Mouse (Mus musculus) embryonic facial prominence, embryonic 10.5 days (tissue): Measurements from ENCODE around the gene Efna1. TPM values are rescaled to one million over a fixed set of nuclear protein-coding genes. Genes with fewer than 3 reads are reported as not detected.

Experiments
- DNase-seq: peaks from one replicate; pipeline ENCODE4 v3.0.0-alpha.2; 2017; ENCODE audit warnings: low spot score
- H3K27ac ChIP-seq: fragments of 300-500 bp; sonication (generic); replicated peaks from 2 replicates; pipeline ENCODE4 v1.5.1; 2016; ENCODE audit warnings: mild to moderate bottlenecking
- H3K27me3 ChIP-seq: fragments of 300-500 bp; sonication (generic); replicated peaks from 2 replicates; pipeline ENCODE4 v1.6.1; 2016; ENCODE audit warnings: low read depth, mild to moderate bottlenecking; ENCODE audit not compliant: poor library complexity, severe bottlenecking
- H3K36me3 ChIP-seq: fragments of 300-500 bp; sonication (generic); replicated peaks from 2 replicates; pipeline ENCODE4 v1.6.1; 2016; ENCODE audit warnings: mild to moderate bottlenecking, moderate library complexity
- H3K4me1 ChIP-seq: fragments of 300-500 bp; sonication (generic); 2 replicates; pipeline ENCODE4 v1.6.1; 2016
- H3K4me3 ChIP-seq: fragments of 300-500 bp; sonication (generic); 2 replicates; pipeline ENCODE4 v1.5.1; 2016; ENCODE audit warnings: mild to moderate bottlenecking, moderate library complexity
- H3K9me3 ChIP-seq: fragments of 300-500 bp; sonication (generic); 2 replicates; pipeline ENCODE4 v1.6.1; 2016; ENCODE audit warnings: mild to moderate bottlenecking
- WGBS: fragments of 180-500 bp; shearing (Covaris S2); methylation state at CpG from one replicate; pipeline ENCODE4 v1.1.7; 2016; 5-methylcytosine and 5-hydroxymethylcytosine counted together
- polyA plus RNA-seq: library from polyadenylated mRNA; unstranded; fragments of >200 nt; fragmentation: Nextera tagmentation; extraction: Ambion mirVana; gene quantifications from 2 replicates; pipeline ENCODE4 v1.2.1, GENCODE M21; 2016

Gene Efna1
- polyA plus RNA-seq, 1 experiment from 2014 or later = 27.2 TPM

- Histone ChIP-seq H3K4me1 (peaks cover 55% of the 10 kb centered on the region), H3K9me3 (no peaks in the 10 kb centered on the region), H3K27ac (peak overlapping the region; percentile 83), H3K4me3 (peak overlapping the region; percentile 65), H3K36me3 (peaks cover 27% of the 10 kb centered on the region), H3K27me3 (peaks cover 29% of the 10 kb centered on the region)
- no peak for DNase-seq
- 75% methylated on average over 6 of the region's 6 CpGs for WGBS
Observed at GRCm38 (mm10) chr3:89270891-89271290, 10.1 kb downstream of the Efna1 start.

GRCm38 (mm10) chr3:89270051-89270755 is 10.7 kb downstream of the Efna1 start, which contains the start of gene Slc50a1:
Gene Slc50a1 (minus strand): TSS chr3:89270570.
- Histone ChIP-seq H3K9me3 (no peaks in the 10 kb centered on the region), H3K4me1 (peaks cover 53% of the 10 kb centered on the region), H3K4me3 (peak within 1 kb of the TSS; percentile 65), H3K27ac (peak within 1 kb of the TSS; percentile 83), H3K27me3 (peaks cover 23% of the 10 kb centered on the region), H3K36me3 (peaks cover 20% of the 10 kb centered on the region)
- peak; percentile 82 for DNase-seq
- WGBS = 6% methylated on average over 39 of the region's 39 CpGs

DNA sequence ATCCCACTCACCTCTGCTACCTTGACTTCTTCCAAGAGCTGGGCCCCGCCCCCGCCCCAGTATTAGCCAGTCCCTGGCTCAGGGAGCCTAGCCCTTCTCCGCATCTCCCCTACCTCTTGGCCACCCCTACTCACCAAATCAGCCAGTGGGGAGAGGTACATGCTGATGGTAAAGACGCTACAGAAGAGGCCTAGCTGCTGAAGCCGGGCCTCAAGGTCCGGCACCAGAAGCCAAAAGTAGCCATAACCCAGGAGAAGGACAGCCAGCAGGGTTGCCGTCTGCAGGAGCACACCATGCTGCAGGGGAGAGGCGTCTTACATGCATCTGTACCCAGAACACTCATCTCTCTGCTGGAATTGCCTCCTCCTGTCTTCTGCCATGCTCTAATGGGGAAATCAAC is 12.0 kb downstream of the Efna1 start:
- Histone ChIP-seq H3K4me1 (peaks cover 53% of the 10 kb centered on the region), H3K27me3 (peaks cover 23% of the 10 kb centered on the region), H3K4me3 (peak overlapping the region; percentile 65), H3K9me3 (no peaks in the 10 kb centered on the region), H3K27ac (no peak overlapping the region), H3K36me3 (peaks cover 15% of the 10 kb centered on the region)
- DNase-seq = no peak
- 44% methylated on average over 8 of the region's 8 CpGs for WGBS

DNA sequence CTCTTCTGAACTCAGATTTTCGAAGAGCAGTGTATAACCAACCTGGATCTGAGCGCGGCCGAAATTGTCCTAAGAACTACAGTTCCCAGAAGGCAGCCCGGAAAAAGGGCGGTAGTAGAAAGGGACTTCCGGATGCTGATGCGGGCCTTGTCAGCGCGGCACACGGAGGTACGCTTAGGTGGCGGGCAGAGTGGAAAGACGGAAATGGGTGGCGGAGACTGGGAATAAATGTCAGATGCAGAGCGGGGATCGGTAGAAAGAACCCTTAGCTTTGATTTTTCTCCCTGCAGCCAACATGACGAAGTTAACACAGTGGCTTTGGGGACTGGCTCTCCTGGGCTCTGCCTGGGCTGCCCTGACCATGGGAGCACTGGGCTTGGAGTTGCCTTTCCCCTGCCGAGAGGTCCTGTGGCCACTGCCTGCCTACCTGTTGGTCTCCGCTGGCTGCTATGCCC is 14.5 kb downstream of the Efna1 start:
- Histone ChIP-seq H3K4me1 (peaks cover 54% of the 10 kb centered on the region), H3K36me3 (peaks cover 4% of the 10 kb centered on the region; the same call in 1 of the 2 replicates), H3K4me3 (peak overlapping the region; percentile 84), H3K27ac (peak overlapping the region; percentile 89), H3K27me3 (peaks cover 14% of the 10 kb centered on the region; the same call in 1 of the 2 replicates), H3K9me3 (no peaks in the 10 kb centered on the region)
- peak; percentile 84 for DNase-seq
- WGBS = under 1% methylated on average over 20 of the region's 20 CpGs

DNA sequence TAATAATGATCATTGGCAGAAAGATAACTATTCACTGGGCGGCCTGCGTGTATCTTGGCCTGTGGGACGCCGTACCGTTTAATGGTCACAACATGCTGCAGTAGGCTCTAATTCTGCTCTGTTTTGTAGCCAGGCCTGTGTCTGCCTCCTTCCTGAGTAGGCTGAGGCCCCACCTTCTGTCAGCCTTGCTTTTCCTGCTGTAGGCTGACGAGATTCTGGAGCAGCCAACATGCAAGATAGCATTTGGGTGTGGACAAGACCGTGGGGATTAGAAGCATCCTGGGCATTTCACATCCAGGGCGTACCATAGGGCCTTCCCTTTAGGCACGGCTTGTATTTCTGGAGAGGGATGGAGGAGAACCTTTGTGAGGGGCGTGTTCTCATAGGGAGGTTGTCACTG is 18.5 kb downstream of the Efna1 start:
- no peak overlapping the region for H3K4me3 ChIP-seq
- H3K27ac ChIP-seq = no peak overlapping the region; the same call in 1 of the 2 replicates
- peaks cover 17% of the 10 kb centered on the region; the same call in 1 of the 2 replicates for H3K27me3 ChIP-seq
- no peaks in the 10 kb centered on the region for H3K36me3 ChIP-seq
- peaks cover 18% of the 10 kb centered on the region for H3K4me1 ChIP-seq
- DNase-seq = no peak
- WGBS = 73% methylated on average over 10 of the region's 10 CpGs
- H3K9me3 ChIP-seq = no peaks in the 10 kb centered on the region

DNA sequence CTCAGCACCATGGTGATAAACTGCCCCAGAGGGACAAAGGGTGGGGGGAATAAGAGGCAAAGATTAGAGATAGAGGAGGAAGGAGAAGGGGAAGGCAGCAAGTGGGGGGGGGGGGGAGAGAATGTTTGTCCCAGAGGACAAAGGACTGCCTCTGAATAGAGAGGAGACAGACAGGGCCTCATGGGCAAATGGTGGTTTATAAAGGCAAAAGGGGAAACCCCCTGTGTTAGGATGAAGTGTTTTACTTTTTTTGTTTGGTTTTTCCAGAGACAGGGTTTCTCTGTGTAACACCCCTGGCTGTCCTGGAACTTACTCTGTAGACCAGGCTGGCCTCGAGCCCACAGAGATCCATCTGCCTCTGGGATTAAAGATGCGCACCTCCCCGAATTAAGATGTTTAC is 20.7 kb downstream of the Efna1 start:
- WGBS = 80% methylated on average over 3 of the region's 3 CpGs
- Histone ChIP-seq H3K36me3 (no peaks in the 10 kb centered on the region), H3K9me3 (no peaks in the 10 kb centered on the region), H3K27ac (no peak overlapping the region), H3K4me1 (peaks cover 4% of the 10 kb centered on the region), H3K27me3 (peaks cover 17% of the 10 kb centered on the region; the same call in 1 of the 2 replicates), H3K4me3 (no peak overlapping the region)
- no peak for DNase-seq

- H3K4me1 ChIP-seq = peaks cover 4% of the 10 kb centered on the region
- H3K36me3 ChIP-seq = no peaks in the 10 kb centered on the region
- H3K4me3 ChIP-seq = no peak within 1 kb of the TSS
- H3K27ac ChIP-seq = no peak within 1 kb of the TSS
- peaks cover 17% of the 10 kb centered on the region; the same call in 1 of the 2 replicates for H3K27me3 ChIP-seq
- H3K9me3 ChIP-seq = no peaks in the 10 kb centered on the region
- no peak for DNase-seq
- 66% methylated on average over 7 of the region's 7 CpGs for WGBS
Observed at GRCm38 (mm10) chr3:89259076-89259475, 21.9 kb downstream of the Efna1 start, which contains the start of gene Dpm3. Gene Dpm3 (plus strand): TSS chr3:89259358.

DNA sequence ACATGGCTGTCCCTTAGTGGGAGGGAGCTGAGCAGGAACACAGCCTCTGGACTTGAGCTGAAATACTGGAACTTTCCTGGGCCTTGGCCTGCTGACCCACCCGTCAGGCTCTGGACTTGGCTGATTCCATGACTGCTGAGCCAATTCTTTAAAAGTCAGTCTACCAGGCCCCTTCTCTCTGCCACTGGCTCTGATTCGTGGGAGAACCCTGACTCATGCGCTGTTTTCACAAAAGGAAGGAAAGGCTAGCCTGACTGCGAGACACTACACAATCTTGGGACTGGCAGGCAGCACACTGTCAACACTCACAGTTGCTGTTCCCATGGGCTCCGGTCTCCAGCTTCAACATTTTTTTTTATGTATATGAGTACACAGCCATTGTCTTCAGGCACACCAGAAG is 24.8 kb downstream of the Efna1 start:
- Histone ChIP-seq H3K4me1 (peaks cover 13% of the 10 kb centered on the region), H3K4me3 (no peak overlapping the region), H3K27ac (no peak overlapping the region), H3K9me3 (no peaks in the 10 kb centered on the region), H3K36me3 (no peaks in the 10 kb centered on the region), H3K27me3 (peaks cover 32% of the 10 kb centered on the region; the same call in 1 of the 2 replicates)
- 81% methylated on average over 5 of the region's 5 CpGs for WGBS
- no peak for DNase-seq

GRCm38 (mm10) chr3:89254994-89255393 is 25.9 kb downstream of the Efna1 start:
- no peaks in the 10 kb centered on the region for H3K9me3 ChIP-seq
- no peak overlapping the region for H3K4me3 ChIP-seq
- H3K4me1 ChIP-seq = peaks cover 25% of the 10 kb centered on the region
- no peak for DNase-seq
- H3K27ac ChIP-seq = no peak overlapping the region
- no peaks in the 10 kb centered on the region for H3K36me3 ChIP-seq
- H3K27me3 ChIP-seq = peaks cover 30% of the 10 kb centered on the region; the same call in 1 of the 2 replicates
- 91% methylated on average over 5 of the region's 5 CpGs for WGBS

GRCm38 (mm10) chr3:89251365-89251895 is 29.5 kb downstream of the Efna1 start:
- Histone ChIP-seq H3K4me3 (peak overlapping the region; percentile 41), H3K9me3 (no peaks in the 10 kb centered on the region), H3K27ac (peak overlapping the region; percentile 73; the same call in 1 of the 2 replicates), H3K4me1 (peaks cover 43% of the 10 kb centered on the region), H3K36me3 (peaks cover 25% of the 10 kb centered on the region), H3K27me3 (peaks cover 14% of the 10 kb centered on the region; the same call in 1 of the 2 replicates)
- WGBS = 2% methylated on average over 17 of the region's 17 CpGs
- peak; percentile 66 for DNase-seq

GRCm38 (mm10) chr3:89250435-89251040 is 30.4 kb downstream of the Efna1 start:
- H3K27me3 ChIP-seq = peaks cover 19% of the 10 kb centered on the region
- peaks cover 25% of the 10 kb centered on the region for H3K36me3 ChIP-seq
- 18% methylated on average over 7 of the region's 7 CpGs for WGBS
- H3K27ac ChIP-seq = no peak overlapping the region; the same call in 1 of the 2 replicates
- H3K4me3 ChIP-seq = no peak overlapping the region
- H3K4me1 ChIP-seq = peaks cover 49% of the 10 kb centered on the region
- no peaks in the 10 kb centered on the region for H3K9me3 ChIP-seq
- peak; percentile 64 for DNase-seq

DNA sequence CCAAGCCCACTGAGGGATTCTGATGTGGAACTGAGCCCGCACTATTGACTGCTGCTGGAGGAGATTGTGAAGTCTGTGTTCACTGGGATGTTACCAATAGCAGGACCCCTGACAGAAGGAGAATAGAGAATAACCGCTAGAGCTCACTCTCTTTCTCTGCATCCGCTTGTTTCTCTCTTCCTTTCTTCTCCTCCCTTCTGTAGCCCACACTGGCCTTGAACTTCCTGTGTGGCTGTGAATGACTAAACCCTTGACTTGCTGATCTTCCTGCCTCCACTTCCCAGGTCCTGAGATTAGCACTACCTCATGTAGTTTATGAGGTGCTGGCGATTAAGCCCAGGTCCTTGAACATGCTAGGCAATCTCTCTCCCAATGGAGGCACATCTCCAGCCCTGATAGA is 33.5 kb downstream of the Efna1 start:
- H3K27me3 ChIP-seq = peaks cover 36% of the 10 kb centered on the region

More for the DNA sequence above, 33.5 kb downstream of the Efna1 start:
- Histone ChIP-seq H3K36me3 (peaks cover 25% of the 10 kb centered on the region), H3K4me3 (peak overlapping the region; percentile 68), H3K9me3 (no peaks in the 10 kb centered on the region), H3K4me1 (peaks cover 75% of the 10 kb centered on the region), H3K27ac (no peak overlapping the region)
- DNase-seq = no peak
- WGBS = 92% methylated on average over 4 of the region's 4 CpGs
